Mouse (Mus musculus) MEL-GATA-1-ER (cell line): Measurements from ENCODE around the gene AL731706.1.

Experiments
- DNase-seq: peaks from one replicate; pipeline ENCODE4 v3.0.0-alpha.2; 2012; ENCODE audit warnings: low read depth; ENCODE audit errors: extremely low read depth

Gene AL731706.1

GRCm38 (mm10) chr2:136891068-136891950, at the start of gene AL731706.1, which contains the start of the genes Slx4ip and Mkks:
TSS of gene AL731706.1 (minus strand) at chr2:136891389.
TSS of gene Slx4ip (plus strand) at chr2:136891218.
TSS of gene Mkks (minus strand) at chr2:136891389.
- DNase-seq, result peak; percentile 97

GRCm38 (mm10) chr2:136938249-136938648, 47.1 kb upstream of the AL731706.1 start:
- no peak for DNase-seq

DNA sequence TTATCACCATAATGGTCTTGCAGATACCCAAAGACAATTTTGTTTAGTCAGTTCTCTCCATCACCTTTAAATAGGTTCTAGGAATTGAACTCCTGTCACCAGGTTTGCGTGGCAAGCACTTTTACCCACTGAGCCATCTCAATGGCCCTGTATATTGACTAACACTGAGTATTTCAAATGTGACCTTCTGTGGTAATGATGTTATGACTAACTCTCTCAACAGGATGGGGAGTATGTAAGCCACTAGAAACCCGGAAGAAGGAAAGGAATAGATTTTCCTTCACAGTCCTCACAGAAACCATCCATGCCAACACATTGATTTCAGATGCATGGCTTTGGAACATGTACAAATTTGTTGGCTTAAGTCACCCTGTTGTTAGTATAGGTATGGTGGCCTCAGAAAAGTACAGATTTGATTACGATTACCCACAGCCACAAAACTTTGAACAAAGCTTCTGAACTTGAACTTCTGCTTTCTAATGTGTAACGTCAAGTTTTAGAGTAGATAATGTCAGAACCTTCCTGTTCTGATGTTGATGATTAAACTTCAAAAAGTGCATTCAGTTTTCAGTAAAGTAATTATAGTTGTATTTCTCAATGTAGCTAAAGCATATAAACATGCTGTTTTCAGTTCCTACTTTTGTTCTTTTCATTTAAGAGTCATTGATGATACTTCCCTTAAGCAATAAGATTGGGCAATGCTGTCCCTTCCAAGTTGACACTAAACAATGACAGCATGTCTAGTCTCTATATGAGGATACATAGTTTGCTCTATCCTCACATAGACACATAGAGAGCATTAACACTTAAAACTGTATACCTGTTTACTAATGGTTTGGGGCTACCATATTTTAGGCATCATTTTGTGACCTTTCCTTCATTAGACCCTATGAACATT, 45.5 kb upstream of the AL731706.1 start:
- DNase-seq, result no peak

DNA sequence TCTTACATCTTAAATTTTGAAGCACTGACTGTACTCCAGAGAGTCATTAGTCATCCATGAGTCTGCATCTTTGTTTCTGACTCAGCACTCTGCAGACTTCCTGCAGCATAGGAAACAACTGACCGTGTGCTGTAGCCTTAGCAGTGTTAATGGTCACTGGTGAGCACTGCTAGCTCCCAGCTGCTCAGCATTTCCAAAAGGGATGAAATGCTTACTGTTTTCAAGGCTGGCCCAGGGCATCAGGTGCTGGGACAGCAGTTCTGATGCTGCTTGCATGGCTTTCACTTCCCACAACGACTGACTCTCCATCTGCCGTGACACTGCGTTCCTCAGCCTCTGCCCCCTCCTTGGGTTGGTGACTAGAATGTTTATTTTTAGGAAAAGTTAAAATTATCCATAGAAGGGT, 29.8 kb upstream of the AL731706.1 start:
- DNase-seq, result peak; percentile 22

DNA sequence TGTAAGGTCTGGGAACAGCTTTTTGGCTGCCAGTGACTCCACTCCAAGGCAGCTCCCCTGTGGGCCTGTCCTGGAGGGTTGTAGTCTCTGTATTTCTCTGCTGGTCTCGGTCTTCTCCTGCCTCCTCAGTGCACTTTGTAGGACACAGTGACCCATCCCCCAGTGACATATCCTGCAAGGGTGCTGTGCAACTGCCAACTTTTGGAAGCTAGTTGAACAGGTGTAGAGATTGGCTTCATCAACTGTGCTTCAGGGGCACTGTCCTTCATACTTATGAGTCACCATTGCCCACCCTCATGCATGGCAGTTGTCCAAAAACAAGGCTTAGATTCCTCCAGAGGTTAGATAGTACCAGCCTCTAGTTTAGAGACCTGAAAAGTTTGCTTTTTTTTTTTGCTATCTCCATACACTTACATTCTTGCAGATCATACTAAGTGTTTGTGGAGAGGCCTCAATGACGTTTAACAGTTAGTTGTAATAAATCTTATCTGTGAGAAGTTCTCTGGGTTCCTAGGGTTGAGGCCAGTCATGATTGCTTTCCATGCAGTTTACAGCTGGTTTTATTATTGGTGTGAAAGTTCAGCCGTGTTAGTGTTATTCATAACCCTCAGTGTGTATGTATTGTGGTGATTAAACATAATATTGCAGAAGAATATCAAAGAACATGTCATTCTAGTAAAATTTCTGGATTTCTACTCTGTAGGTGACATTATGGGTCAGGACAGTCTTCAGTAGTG, 29.2 kb upstream of the AL731706.1 start:
- DNase-seq, result no peak

GRCm38 (mm10) chr2:136919433-136919832, 28.2 kb upstream of the AL731706.1 start:
- DNase-seq, result no peak

DNA sequence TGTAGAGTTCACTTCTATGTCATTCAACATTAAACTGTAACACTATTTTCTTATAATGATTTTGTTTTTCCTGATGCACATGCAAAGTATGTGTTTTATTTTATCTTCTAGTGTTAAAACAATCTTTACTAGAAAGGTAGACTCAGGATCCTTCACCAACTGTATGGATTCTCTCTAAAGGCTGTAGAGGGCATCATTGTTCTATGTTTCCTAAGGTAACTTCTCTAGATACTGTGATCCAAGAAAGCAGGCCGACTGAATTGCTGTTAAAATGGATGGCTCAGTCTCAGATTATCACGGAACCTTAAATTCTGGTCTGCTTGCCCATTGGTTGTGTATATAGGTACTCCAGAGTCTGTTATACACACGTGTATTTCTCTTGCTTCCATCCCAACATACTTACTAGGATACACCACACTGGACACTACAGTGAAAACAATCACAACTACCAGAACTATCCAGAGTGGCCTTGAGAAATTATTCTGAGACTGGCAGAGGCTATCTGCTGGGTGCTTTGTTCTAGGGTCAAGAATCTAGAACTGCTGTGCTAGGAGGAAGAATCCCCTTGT, 23.2 kb upstream of the AL731706.1 start:
- no peak for DNase-seq

GRCm38 (mm10) chr2:136913021-136913420, 21.8 kb upstream of the AL731706.1 start:
- DNase-seq, result no peak

- no peak for DNase-seq
Observed at GRCm38 (mm10) chr2:136911958-136912411, 20.8 kb upstream of the AL731706.1 start.

DNA sequence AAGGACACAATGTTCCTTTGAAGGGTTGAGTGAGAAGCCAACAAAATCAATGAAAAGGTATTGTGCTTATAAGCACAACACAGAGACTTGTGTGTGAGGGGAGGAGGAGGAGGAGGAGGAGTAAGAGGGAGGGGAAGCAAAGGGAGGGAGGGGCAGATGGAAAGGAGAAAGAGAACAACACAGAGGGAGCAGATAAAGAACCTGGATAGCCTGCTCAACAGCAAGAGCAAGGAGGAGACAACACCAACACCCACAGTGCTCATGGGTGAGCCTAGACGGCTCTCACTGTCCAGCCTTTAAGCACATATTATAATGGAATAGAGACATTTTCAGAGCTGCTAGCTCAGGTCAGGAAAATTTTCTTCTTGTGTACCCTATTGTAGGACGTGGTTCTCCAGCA, 18.1 kb upstream of the AL731706.1 start:
- no peak for DNase-seq

- DNase-seq, result no peak
Observed at GRCm38 (mm10) chr2:136908596-136908995, 17.4 kb upstream of the AL731706.1 start.

DNA sequence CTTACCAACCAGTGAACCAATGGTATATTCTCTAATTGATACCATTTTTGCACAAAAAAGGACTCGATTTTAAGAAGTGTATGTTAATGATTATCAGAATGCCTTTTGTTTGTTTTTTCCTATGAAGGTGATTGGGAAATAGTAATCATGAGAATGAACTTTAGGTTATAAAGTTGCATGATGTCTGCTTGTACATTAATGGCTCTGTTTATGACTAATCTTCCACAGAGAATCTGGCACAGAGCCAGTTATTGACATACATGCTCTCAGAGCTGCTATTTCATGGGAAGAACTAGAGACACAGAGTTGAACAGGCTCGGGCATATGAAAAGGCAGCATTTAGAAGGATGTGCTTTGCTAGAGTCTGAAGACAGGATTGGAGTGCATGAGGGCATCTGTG, 4.9 kb upstream of the AL731706.1 start:
- no peak for DNase-seq

DNA sequence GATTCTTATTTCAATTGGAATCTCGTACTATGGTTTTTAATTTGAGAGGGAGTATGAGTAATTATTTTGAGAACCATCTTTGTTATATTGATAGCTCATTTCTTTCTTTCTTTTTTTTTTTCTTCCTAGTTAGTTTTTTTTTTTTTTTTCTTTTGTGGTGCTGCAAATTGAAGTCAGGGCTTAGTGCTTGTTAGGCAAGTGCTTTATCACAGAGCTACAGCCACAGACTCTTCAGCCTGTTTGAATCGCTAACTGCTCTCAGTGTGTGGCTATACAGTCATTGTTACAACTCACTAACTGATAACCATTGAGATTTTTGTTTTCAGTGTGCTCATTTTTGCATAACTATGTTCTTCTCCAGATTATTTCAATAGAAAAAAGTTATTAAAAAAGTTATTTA, 3.3 kb upstream of the AL731706.1 start:
- no peak for DNase-seq

DNA sequence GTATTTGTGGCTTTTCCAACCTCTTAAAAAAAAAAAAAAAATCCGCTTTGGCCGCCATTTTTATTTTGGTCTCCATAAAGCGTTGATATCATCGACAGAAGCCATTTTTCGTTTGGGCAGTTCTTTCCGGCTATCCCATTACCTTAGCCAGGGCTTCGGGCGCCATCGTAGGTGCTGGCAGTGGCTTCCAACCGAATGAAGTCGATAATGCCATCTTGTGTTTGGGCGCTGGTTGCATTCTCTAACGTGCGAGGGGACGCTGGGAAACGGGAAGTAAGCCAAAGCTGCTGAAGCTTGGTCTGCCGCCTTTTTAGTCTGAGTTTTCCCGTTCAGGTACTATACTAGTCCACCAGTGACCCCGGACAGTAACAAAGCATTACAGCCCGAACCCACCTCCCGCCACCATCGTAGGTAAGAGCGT, 772 bp upstream of the AL731706.1 start:
- peak; percentile 95 for DNase-seq

DNA sequence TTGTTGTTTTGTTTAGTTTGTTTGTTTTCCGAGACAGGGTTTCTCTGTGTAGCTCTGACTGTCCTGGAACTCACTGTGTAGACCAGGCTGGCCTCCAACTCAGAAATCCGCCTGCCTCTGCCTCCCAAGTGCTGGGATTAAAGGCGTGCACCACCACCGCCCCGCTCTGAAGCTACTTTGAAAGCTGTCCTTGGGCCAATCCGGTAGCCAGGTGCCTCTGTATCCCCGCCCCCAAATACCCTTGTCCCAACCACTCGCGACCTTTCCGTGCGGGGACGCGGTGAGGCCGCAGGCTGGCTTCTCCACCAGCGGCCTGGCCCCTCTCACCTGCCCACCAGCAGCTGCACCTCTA, 497 bp downstream of the AL731706.1 start:
- peak; percentile 58 for DNase-seq

DNA sequence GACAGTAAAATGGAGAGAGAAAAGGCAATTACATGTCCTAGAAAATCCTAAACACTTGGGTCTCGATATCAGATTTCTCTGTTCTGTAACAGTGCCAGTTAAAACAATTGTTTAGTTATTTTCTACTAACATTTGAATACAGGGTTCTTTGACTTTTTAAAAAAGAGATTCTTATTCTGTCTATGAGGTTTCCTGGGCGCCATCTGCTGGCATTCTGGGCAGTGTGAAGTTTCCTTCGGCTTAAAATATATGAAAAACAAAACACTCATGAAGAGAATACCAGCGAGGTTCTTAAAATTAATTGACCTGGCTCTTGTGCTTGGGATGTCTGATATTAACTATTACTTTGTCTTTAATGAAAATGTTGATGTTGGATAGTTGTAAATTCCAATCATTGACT, 4.3 kb downstream of the AL731706.1 start:
- no peak for DNase-seq

GRCm38 (mm10) chr2:136885579-136885978, 5.6 kb downstream of the AL731706.1 start, which contains the start of gene AL731706.2:
TSS of gene AL731706.2 (minus strand) at chr2:136885679.
- DNase-seq, result no peak

- DNase-seq, result no peak
Observed at GRCm38 (mm10) chr2:136854543-136855388, 36.4 kb downstream of the AL731706.1 start.

- DNase-seq, result no peak
Observed at GRCm38 (mm10) chr2:136850366-136850765, 40.8 kb downstream of the AL731706.1 start.

DNA sequence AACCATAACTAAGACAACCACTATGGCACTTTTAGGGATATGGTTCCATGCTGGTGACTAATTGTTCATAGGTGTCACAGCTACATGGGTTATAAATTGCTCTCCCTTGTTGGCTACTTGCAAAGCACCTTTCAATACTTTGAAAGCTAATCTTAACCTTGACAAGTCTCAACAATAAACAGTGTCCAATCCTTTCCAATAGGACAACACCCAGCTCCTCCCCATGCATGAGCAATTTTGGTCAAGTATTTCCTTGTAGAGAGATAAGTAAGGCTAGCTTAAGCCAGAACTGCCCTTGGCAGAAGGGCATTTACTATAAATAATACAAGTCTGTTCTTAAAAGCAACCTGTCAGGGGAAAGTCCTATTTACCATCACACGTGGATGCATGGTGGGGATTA, 53.2 kb downstream of the AL731706.1 start:
- no peak for DNase-seq
